Comparison of ENCODE assay signal across 35 mouse cellular contexts in the genomic region with DNA sequence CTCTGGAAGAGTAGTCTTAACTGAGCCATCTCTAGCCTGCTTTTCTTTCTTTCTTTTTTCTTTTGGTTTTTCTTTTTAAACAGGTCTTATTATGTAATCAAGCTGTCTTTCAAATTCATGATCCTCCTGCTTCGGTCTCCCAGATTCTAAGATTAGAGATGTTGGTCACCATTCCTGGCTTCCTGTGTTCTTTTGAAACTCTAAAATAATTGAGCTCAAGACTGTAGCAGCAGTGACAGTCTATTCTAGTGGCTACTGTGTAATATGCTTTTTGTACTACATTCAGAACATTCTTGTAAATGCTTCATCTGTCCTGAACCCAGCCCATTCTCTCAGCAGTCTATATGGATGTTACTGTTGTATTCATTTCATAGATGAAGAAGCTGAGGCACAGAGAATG.
"Had no signal": no experiment of that assay in that cellular context is flagged by ENCODE, and none has a peak within 500 bp of the region (broad histone marks: within the 10 kb centered on the region; RNA-seq: fewer than 3 reads in every experiment).

No protein-coding gene starts in this region.

- H3K4me3 ChIP-seq: heart, embryonic 12.5 days; heart, embryonic 13.5 days; heart, embryonic 15.5 days; hindbrain, embryonic 10.5 days; hindbrain, embryonic 12.5 days; hindbrain, embryonic 13.5 days; hindbrain, embryonic 15.5 days; intestine, embryonic 15.5 days; kidney, embryonic 15.5 days; layer of hippocampus, adult 2 months; left cerebral cortex, adult 2 months had no signal

- H3K9ac ChIP-seq: heart, embryonic 12.5 days; heart, embryonic 13.5 days; heart, embryonic 15.5 days; hindbrain, embryonic 12.5 days; hindbrain, embryonic 13.5 days; hindbrain, embryonic 14.5 days; hindbrain, embryonic 15.5 days; intestine, embryonic 15.5 days; kidney, embryonic 15.5 days had no signal

- DNase-seq: heart, postnatal 10 days; heart, postnatal 14 days; heart, postnatal 36 days; heart, postnatal 4 days; kidney, adult 11 months; kidney, adult 18-20 months; kidney, adult 2 months; kidney, adult 8-10 months; kidney, adult 9 months; kidney, postnatal 10 days; kidney, postnatal 14 days; kidney, postnatal 25 days; kidney, postnatal 36 days; kidney, postnatal 4 days; layer of hippocampus, adult 9-11 months; layer of hippocampus, postnatal 36 days had no signal

- H3K4me1 ChIP-seq: heart, embryonic 12.5 days; heart, embryonic 13.5 days; heart, embryonic 15.5 days; hindbrain, embryonic 10.5 days; hindbrain, embryonic 12.5 days; hindbrain, embryonic 13.5 days; hindbrain, embryonic 15.5 days; intestine, embryonic 15.5 days had no signal

- H3K9me3 ChIP-seq: heart, embryonic 12.5 days; heart, embryonic 13.5 days; heart, embryonic 15.5 days; hindbrain, embryonic 10.5 days; hindbrain, embryonic 12.5 days; hindbrain, embryonic 13.5 days; hindbrain, embryonic 15.5 days; intestine, embryonic 15.5 days; kidney, embryonic 15.5 days had no signal

- ATAC-seq: hindbrain, embryonic 16.5 days; hindbrain, postnatal 0 days; inflammation-experienced regulatory T-cells, adult 6 months; intestine, embryonic 15.5 days; intestine, embryonic 16.5 days; intestine, postnatal 0 days had no signal

- H3K4me2 ChIP-seq: heart, embryonic 11.5 days; heart, embryonic 12.5 days; heart, embryonic 13.5 days; heart, embryonic 15.5 days; hindbrain, embryonic 12.5 days; hindbrain, embryonic 13.5 days; hindbrain, embryonic 14.5 days; hindbrain, embryonic 15.5 days; intestine, embryonic 15.5 days; kidney, embryonic 15.5 days had no signal

- H3K27ac ChIP-seq: heart, embryonic 13.5 days; heart, embryonic 15.5 days; hindbrain, embryonic 10.5 days; hindbrain, embryonic 12.5 days; hindbrain, embryonic 13.5 days; hindbrain, embryonic 14.5 days; hindbrain, embryonic 15.5 days; hindbrain, postnatal 0 days; intestine, embryonic 15.5 days; kidney, embryonic 15.5 days; kidney, postnatal 0 days; layer of hippocampus, adult 2 months; left cerebral cortex, adult 2 months had no signal

- H3K27me3 ChIP-seq: heart, embryonic 12.5 days; heart, embryonic 13.5 days; heart, embryonic 15.5 days; hindbrain, embryonic 12.5 days; hindbrain, embryonic 13.5 days; hindbrain, embryonic 15.5 days; intestine, embryonic 15.5 days; kidney, embryonic 15.5 days had no signal
